In the genomic region with DNA sequence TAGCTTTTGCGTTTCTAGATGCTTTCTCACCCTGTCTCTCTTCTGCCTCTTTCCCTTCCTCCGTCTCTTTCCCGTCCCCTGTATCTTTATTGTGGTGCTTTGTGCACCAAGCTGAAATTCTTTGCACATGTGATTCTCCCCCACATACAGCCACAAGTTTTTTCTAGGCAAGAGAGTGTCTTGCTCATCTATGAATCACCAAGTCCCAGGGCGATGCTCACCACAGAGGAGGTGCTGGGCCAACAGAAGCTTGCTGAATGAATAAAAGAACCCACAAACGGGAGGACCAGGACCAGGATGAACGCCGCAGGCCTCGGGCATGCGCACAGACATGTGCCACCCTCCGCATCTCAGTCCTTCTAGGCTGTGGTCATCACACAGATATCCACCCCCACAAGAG, we compare ENCODE assay signal across 21 mouse cellular contexts. TPM values are rescaled to one million over a fixed set of nuclear protein-coding genes. Genes with fewer than 3 reads are reported as not detected.
DNase-seq lines count a peak whose midpoint lies in the region; ATAC-seq and TF ChIP-seq lines count a peak whose summit lies in the region.
"Had no signal": no experiment of that assay in that cellular context is flagged by ENCODE, and none has a peak within 500 bp of the region (broad histone marks: within the 10 kb centered on the region; RNA-seq: fewer than 3 reads in every experiment).

No protein-coding gene starts in this region.

- H3K27ac ChIP-seq in testis, adult 2 months (ENCODE audit: control insufficient read depth, insufficient read depth, low read depth, low read length) = no peak overlapping the region
- peak overlapping the region; percentile 23; the same call in 1 of the 2 replicates for H3K27ac ChIP-seq in embryonic facial prominence, embryonic 13.5 days
- H3K27ac ChIP-seq in forebrain, embryonic 16.5 days (ENCODE audit: low read length) = no peak overlapping the region
- H3K27ac ChIP-seq: forebrain, embryonic 15.5 days; heart, embryonic 10.5 days; hindbrain, embryonic 13.5 days; intestine, embryonic 15.5 days; kidney, embryonic 15.5 days; left cerebral cortex, adult 2 months; liver, embryonic 15.5 days had no signal

- no peak for TF ChIP-seq POLR2A in testis, adult 2 months (IDR thresholded peaks at IDR 0.05; ENCODE audit: control insufficient read depth, low read depth, low read length)

- H3K4me2 ChIP-seq in embryonic facial prominence, embryonic 13.5 days = peak overlapping the region; percentile 44
- H3K4me2 ChIP-seq in forebrain, embryonic 16.5 days (ENCODE audit: low read length) = no peak overlapping the region
- H3K4me2 ChIP-seq: forebrain, embryonic 15.5 days; hindbrain, embryonic 13.5 days; intestine, embryonic 15.5 days; kidney, embryonic 15.5 days; liver, embryonic 15.5 days had no signal

- peak overlapping the region; percentile 4; the same call in 1 of the 2 replicates for H3K9ac ChIP-seq in embryonic facial prominence, embryonic 13.5 days
- H3K9ac ChIP-seq in forebrain, embryonic 16.5 days (replicated peaks; ENCODE audit: low read depth, low read length) = no peak overlapping the region
- H3K9ac ChIP-seq: forebrain, embryonic 15.5 days; hindbrain, embryonic 13.5 days; intestine, embryonic 15.5 days; kidney, embryonic 15.5 days; liver, embryonic 15.5 days had no signal

- H3K27me3 ChIP-seq in testis, adult 2 months (ENCODE audit: control insufficient read depth, insufficient read depth, low read length) = no peaks in the 10 kb centered on the region
- H3K27me3 ChIP-seq in embryonic facial prominence, embryonic 13.5 days = peaks cover 17% of the 10 kb centered on the region
- 0 out of 2 replicates have a peak, but pooled peaks cover 2% of the 10 kb centered on the region for H3K27me3 ChIP-seq in forebrain, embryonic 16.5 days (replicated peaks; ENCODE audit: control insufficient read depth, insufficient read depth, low read length)
- H3K27me3 ChIP-seq: forebrain, embryonic 15.5 days had no signal

- no peaks in the 10 kb centered on the region for H3K36me3 ChIP-seq in testis, adult 2 months (ENCODE audit: control insufficient read depth, insufficient read depth, low read length)
- no peaks in the 10 kb centered on the region for H3K36me3 ChIP-seq in embryonic facial prominence, embryonic 13.5 days
- H3K36me3 ChIP-seq in forebrain, embryonic 16.5 days (ENCODE audit: control insufficient read depth, insufficient read depth) = no peaks in the 10 kb centered on the region
- H3K36me3 ChIP-seq: forebrain, embryonic 15.5 days; heart, embryonic 10.5 days; hindbrain, embryonic 13.5 days; intestine, embryonic 15.5 days; kidney, embryonic 15.5 days; liver, embryonic 15.5 days had no signal

- ATAC-seq in embryonic facial prominence, embryonic 13.5 days (ENCODE audit: insufficient number of reproducible peaks, insufficient read depth, low FRiP score, low TSS enrichment, low read depth) = no peak; the same call in 1 of the 2 replicates
- no peak for ATAC-seq in forebrain, embryonic 16.5 days
- ATAC-seq: forebrain, embryonic 15.5 days; intestine, embryonic 15.5 days; lung, postnatal 0 days had no signal

- peak; percentile 43 to 60 for DNase-seq in frontal cortex, postnatal 36 days (ENCODE audit: low spot score in 2 of 2)
- DNase-seq in frontal cortex, postnatal 14 days (ENCODE audit: low spot score in 2 of 2) = no peak
- no peak for DNase-seq in testis, postnatal 14 days (ENCODE audit: low spot score)
- DNase-seq in kidney, postnatal 10 days = no peak
- DNase-seq in thymus, postnatal 25 days = no peak
- DNase-seq: adrenal gland, postnatal 14 days; cerebellum, adult 8-10 months; heart, postnatal 14 days; midbrain, embryonic 14.5 days; retina, postnatal 1 day had no signal

- no peaks in the 10 kb centered on the region for H3K9me3 ChIP-seq in embryonic facial prominence, embryonic 13.5 days
- H3K9me3 ChIP-seq in forebrain, embryonic 16.5 days (ENCODE audit: control insufficient read depth, low read length) = no peaks in the 10 kb centered on the region
- H3K9me3 ChIP-seq: forebrain, embryonic 15.5 days; heart, embryonic 10.5 days; hindbrain, embryonic 13.5 days; intestine, embryonic 15.5 days; kidney, embryonic 15.5 days; liver, embryonic 15.5 days had no signal

- 66% methylated on average over 10 of the region's 10 CpGs for WGBS in embryonic facial prominence, embryonic 13.5 days
- WGBS in forebrain, embryonic 16.5 days = 84% methylated on average over 10 of the region's 10 CpGs

- peaks cover 7% of the 10 kb centered on the region for H3K4me1 ChIP-seq in testis, adult 2 months (ENCODE audit: control insufficient read depth, insufficient read depth, low read length)
- H3K4me1 ChIP-seq in embryonic facial prominence, embryonic 13.5 days = peaks cover 13% of the 10 kb centered on the region
- H3K4me1 ChIP-seq in forebrain, embryonic 16.5 days (replicated peaks; ENCODE audit: control insufficient read depth, insufficient read depth, low read length) = no peaks in the 10 kb centered on the region
- H3K4me1 ChIP-seq: forebrain, embryonic 15.5 days; heart, embryonic 10.5 days; hindbrain, embryonic 13.5 days; intestine, embryonic 15.5 days; liver, embryonic 15.5 days had no signal

- no peak for TF ChIP-seq CTCF in testis, adult 2 months (IDR thresholded peaks at IDR 0.05; ENCODE audit: control insufficient read depth, insufficient read depth, insufficient replicate concordance, low read depth, low read length)

- H3K4me3 ChIP-seq in testis, adult 2 months (ENCODE audit: control insufficient read depth, low read depth, low read length) = 0 out of 2 replicates have a peak overlapping the region, but pooled peaks have one; percentile 5
- no peak overlapping the region for H3K4me3 ChIP-seq in embryonic facial prominence, embryonic 13.5 days
- no peak overlapping the region for H3K4me3 ChIP-seq in forebrain, embryonic 16.5 days (replicated peaks; ENCODE audit: low read length)
- H3K4me3 ChIP-seq: forebrain, embryonic 15.5 days; heart, embryonic 10.5 days; hindbrain, embryonic 13.5 days; intestine, embryonic 15.5 days; kidney, embryonic 15.5 days; left cerebral cortex, adult 2 months; liver, embryonic 15.5 days had no signal

RNA-seq across cellular contexts. Expression of gene Etv4, which starts 22.1 kb away (rescaled TPM):
- 0.53 and 1.1 TPM in 2 replicates for polyA plus RNA-seq in testis, adult 2 months (2012; rRNA removed)
- polyA plus RNA-seq in embryonic facial prominence, embryonic 13.5 days (2015; fragmentation: Nextera tagmentation; extraction: Ambion mirVana) = 11.1 and 13.2 TPM in 2 replicates
- polyA plus RNA-seq in forebrain, embryonic 16.5 days (2015; fragmentation: Nextera tagmentation; extraction: Ambion mirVana) = 6.8 and 7.3 TPM in 2 replicates

Comparison
In these comparisons a context has a peak if more than half of its experiments do, and no peak if none do; other contexts are left out.
1. DNase-seq: peak in frontal cortex, postnatal 36 days (2 of 2); none in frontal cortex, postnatal 14 days (0 of 2), testis, postnatal 14 days (single experiment), kidney, postnatal 10 days (single experiment) and thymus, postnatal 25 days (single experiment).